Mouse (Mus musculus): Measurements from ENCODE around the gene Gm17455. TPM values are rescaled to one million over a fixed set of nuclear protein-coding genes. Genes with fewer than 3 reads are reported as not detected.

Gm17455 gene
- total and polyA plus RNA-seq, 2 experiments from 2014 or later = 8.9 to 19.4 TPM

GRCm38 (mm10) chr10:60363426-60363825 is 36.1 kb upstream of the Gm17455 start:
- Histone ChIP-seq H3K4me3 (ENCODE audit: low read length) (no peak overlapping the region), H3K27ac (no peak overlapping the region), H3K27me3 (ENCODE audit: insufficient read depth, low read length) (no peaks in the 10 kb centered on the region), H3K4me2 (ENCODE audit: low read depth, low read length) (no peak overlapping the region), H3K36me3 (ENCODE audit: insufficient read depth, low read length) (no peaks in the 10 kb centered on the region), H3K4me1 (ENCODE audit: insufficient read depth, low read length) (0 out of 2 replicates have a peak, but pooled peaks cover 6% of the 10 kb centered on the region), H3K9ac (replicated peaks; ENCODE audit: low read length) (no peak overlapping the region), H3K9me3 (ENCODE audit: low read length) (no peaks in the 10 kb centered on the region)
- TF ChIP-seq CTCF (IDR thresholded peaks at IDR 0.05; ENCODE audit: low read depth) = no peak
- ATAC-seq = no peak
- DNase-seq (ENCODE audit: low spot score) = no peak
- WGBS = 65% methylated on average over 6 of the region's 6 CpGs

- DNase-seq (ENCODE audit: low spot score) (no peak), ATAC-seq (no peak)
- Histone ChIP-seq H3K27ac (no peak overlapping the region), H3K36me3 (ENCODE audit: insufficient read depth, low read length) (no peaks in the 10 kb centered on the region), H3K9me3 (ENCODE audit: low read length) (no peaks in the 10 kb centered on the region), H3K9ac (replicated peaks; ENCODE audit: low read length) (no peak overlapping the region), H3K4me1 (ENCODE audit: insufficient read depth, low read length) (no peaks in the 10 kb centered on the region), H3K4me2 (ENCODE audit: low read depth, low read length) (no peak overlapping the region), H3K27me3 (ENCODE audit: insufficient read depth, low read length) (no peaks in the 10 kb centered on the region), H3K4me3 (ENCODE audit: low read length) (no peak overlapping the region)
- WGBS = 78% methylated on average over 2 of the region's 2 CpGs
- no peak for TF ChIP-seq CTCF (IDR thresholded peaks at IDR 0.05; ENCODE audit: low read depth)
These were observed 32.4 kb upstream of the Gm17455 start for GRCm38 (mm10) chr10:60367145-60367544.

DNA sequence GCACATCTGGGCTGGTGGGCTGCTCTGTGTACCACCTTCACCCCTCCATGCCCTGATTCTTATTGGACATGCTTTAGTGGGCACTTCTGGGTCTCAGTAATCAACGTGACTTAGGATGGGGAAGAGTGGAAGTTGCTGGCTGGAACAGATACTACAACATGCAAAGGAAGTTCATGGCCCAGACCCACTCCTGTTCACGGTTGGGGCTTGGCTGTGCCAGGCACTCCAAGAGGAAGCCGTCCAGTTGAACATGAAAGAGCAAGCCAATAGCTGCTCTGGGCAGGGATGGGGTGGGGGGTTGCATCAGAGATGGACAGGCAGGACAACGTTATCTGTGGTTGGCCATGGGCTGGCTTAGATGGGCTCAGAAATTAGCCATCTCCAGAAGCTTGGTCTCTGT is 31.6 kb upstream of the Gm17455 start:
- ATAC-seq (no peak), DNase-seq (ENCODE audit: low spot score) (no peak)
- Histone ChIP-seq H3K27ac (no peak overlapping the region), H3K9ac (replicated peaks; ENCODE audit: low read length) (no peak overlapping the region), H3K36me3 (ENCODE audit: insufficient read depth, low read length) (no peaks in the 10 kb centered on the region), H3K4me1 (ENCODE audit: insufficient read depth, low read length) (no peaks in the 10 kb centered on the region), H3K27me3 (ENCODE audit: insufficient read depth, low read length) (no peaks in the 10 kb centered on the region), H3K4me3 (ENCODE audit: low read length) (no peak overlapping the region), H3K4me2 (ENCODE audit: low read depth, low read length) (no peak overlapping the region), H3K9me3 (ENCODE audit: low read length) (no peaks in the 10 kb centered on the region)
- no peak for TF ChIP-seq CTCF (IDR thresholded peaks at IDR 0.05; ENCODE audit: low read depth)
- WGBS = 74% methylated on average over 4 of the region's 4 CpGs

GRCm38 (mm10) chr10:60369405-60369804 is 30.1 kb upstream of the Gm17455 start:
- Histone ChIP-seq H3K9ac (replicated peaks; ENCODE audit: low read length) (no peak overlapping the region), H3K4me3 (ENCODE audit: low read length) (no peak overlapping the region), H3K4me1 (ENCODE audit: insufficient read depth, low read length) (no peaks in the 10 kb centered on the region), H3K4me2 (ENCODE audit: low read depth, low read length) (no peak overlapping the region), H3K36me3 (ENCODE audit: insufficient read depth, low read length) (no peaks in the 10 kb centered on the region), H3K27ac (no peak overlapping the region), H3K27me3 (ENCODE audit: insufficient read depth, low read length) (no peaks in the 10 kb centered on the region), H3K9me3 (ENCODE audit: low read length) (no peaks in the 10 kb centered on the region)
- TF ChIP-seq CTCF (IDR thresholded peaks at IDR 0.05; ENCODE audit: low read depth) = no peak
- no peak for DNase-seq (ENCODE audit: low spot score)
- WGBS = 88% methylated on average over 6 of the region's 6 CpGs
- ATAC-seq = no peak

GRCm38 (mm10) chr10:60370098-60370497 is 29.4 kb upstream of the Gm17455 start:
- peak; percentile 66 for DNase-seq (ENCODE audit: low spot score)
- ATAC-seq = peak; percentile 56
- Histone ChIP-seq H3K36me3 (ENCODE audit: insufficient read depth, low read length) (no peaks in the 10 kb centered on the region), H3K4me2 (ENCODE audit: low read depth, low read length) (no peak overlapping the region), H3K4me1 (ENCODE audit: insufficient read depth, low read length) (no peaks in the 10 kb centered on the region), H3K27me3 (ENCODE audit: insufficient read depth, low read length) (no peaks in the 10 kb centered on the region), H3K27ac (no peak overlapping the region), H3K4me3 (ENCODE audit: low read length) (no peak overlapping the region), H3K9me3 (ENCODE audit: low read length) (no peaks in the 10 kb centered on the region), H3K9ac (replicated peaks; ENCODE audit: low read length) (no peak overlapping the region)
- TF ChIP-seq CTCF (IDR thresholded peaks at IDR 0.05; ENCODE audit: low read depth) = no peak
- WGBS = 45% methylated on average over 2 of the region's 2 CpGs

DNA sequence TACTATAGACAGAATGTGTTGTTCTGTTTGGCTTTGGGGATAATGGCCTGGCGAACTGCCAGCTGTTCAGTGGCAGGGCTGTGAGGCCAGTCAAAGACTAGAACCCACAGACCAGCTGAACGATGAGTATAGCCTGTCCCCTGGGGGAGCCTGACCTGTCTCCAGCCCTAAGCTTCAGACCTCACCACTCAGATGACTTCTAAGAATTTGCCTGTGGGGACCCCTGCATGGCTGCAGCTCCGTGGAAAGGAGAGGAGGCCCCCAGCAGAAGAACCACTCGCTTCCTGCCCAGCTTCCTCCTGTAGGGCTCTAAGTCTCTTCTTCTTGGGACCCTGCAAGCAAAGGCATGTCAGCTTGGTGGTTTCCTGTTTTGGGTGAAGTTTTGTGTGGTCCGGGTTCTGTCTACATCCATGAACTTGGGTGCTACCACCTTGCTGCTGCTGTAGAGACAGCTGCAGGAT is 28.9 kb upstream of the Gm17455 start:
- no peak overlapping the region for H3K4me2 ChIP-seq (ENCODE audit: low read depth, low read length)
- H3K4me3 ChIP-seq (ENCODE audit: low read length) = no peak overlapping the region
- no peaks in the 10 kb centered on the region for H3K27me3 ChIP-seq (ENCODE audit: insufficient read depth, low read length)
- no peaks in the 10 kb centered on the region for H3K36me3 ChIP-seq (ENCODE audit: insufficient read depth, low read length)
- no peaks in the 10 kb centered on the region for H3K9me3 ChIP-seq (ENCODE audit: low read length)
- no peak overlapping the region for H3K9ac ChIP-seq (replicated peaks; ENCODE audit: low read length)
- peak; percentile 23 for DNase-seq (ENCODE audit: low spot score)
- H3K27ac ChIP-seq = no peak overlapping the region
- ATAC-seq = peak; percentile 25; the same call in 1 of the 2 replicates
- 62% methylated on average over 5 of the region's 5 CpGs for WGBS
- TF ChIP-seq CTCF (IDR thresholded peaks at IDR 0.05; ENCODE audit: low read depth) = no peak
- H3K4me1 ChIP-seq (ENCODE audit: insufficient read depth, low read length) = no peaks in the 10 kb centered on the region

DNA sequence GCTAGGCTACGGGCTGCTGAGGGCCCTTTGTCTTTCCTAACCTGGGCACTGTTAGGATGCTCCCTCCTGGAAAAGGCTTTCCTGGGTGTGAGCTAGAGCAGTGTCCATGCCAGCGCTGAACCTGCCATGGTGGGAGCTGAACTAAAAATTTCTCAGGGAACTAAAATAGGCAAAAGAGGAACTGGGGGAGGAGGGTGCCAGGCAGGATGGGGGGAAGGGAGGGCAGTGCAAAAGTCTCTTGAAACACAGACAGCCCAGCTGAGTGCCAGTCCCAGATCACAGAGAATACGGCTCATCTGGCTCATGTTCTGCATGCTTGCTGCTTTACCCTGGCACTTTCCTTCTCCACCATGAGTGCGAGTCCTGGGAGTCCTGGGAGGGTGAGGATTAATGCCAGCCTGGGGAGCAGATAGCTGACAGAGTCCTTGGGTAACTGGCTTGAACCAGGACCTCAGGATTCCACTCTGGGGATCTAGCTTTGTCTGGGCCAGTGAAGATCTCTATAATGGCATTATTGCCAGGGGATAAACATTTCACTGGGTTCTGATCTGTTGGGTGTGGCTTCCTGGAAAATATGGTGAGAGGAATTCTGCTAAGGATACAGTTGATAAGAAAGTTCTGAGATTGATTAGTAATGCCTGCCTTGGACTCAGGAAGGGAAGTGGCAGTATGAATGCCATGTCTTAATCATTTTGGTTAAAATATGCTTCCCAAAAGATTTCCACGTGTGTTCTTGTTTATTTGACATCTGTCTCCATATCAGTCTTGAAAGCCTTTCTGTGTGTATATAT is 27.7 kb upstream of the Gm17455 start:
- ATAC-seq = no peak
- 79% methylated on average over 5 of the region's 5 CpGs for WGBS

More for the DNA sequence above, 27.7 kb upstream of the Gm17455 start:
- Histone ChIP-seq H3K4me1 (ENCODE audit: insufficient read depth, low read length) (no peaks in the 10 kb centered on the region), H3K27ac (no peak overlapping the region), H3K9ac (replicated peaks; ENCODE audit: low read length) (no peak overlapping the region), H3K9me3 (ENCODE audit: low read length) (no peaks in the 10 kb centered on the region), H3K36me3 (ENCODE audit: insufficient read depth, low read length) (no peaks in the 10 kb centered on the region), H3K27me3 (ENCODE audit: insufficient read depth, low read length) (no peaks in the 10 kb centered on the region), H3K4me2 (ENCODE audit: low read depth, low read length) (no peak overlapping the region), H3K4me3 (ENCODE audit: low read length) (no peak overlapping the region)
- TF ChIP-seq CTCF (IDR thresholded peaks at IDR 0.05; ENCODE audit: low read depth) = no peak
- no peak for DNase-seq (ENCODE audit: low spot score)

Data from hindbrain, postnatal 0 days (tissue).